Mouse (Mus musculus): Measurements from ENCODE around the gene Kiz. TPM values are rescaled to one million over a fixed set of nuclear protein-coding genes. Genes with fewer than 3 reads are reported as not detected.
A peak's percentile ranks its signal among the peaks of the same experiment; 100 is the strongest.

The Kiz gene
- polyA plus RNA-seq, 1 experiment from 2014 or later, result 11.7 TPM

GRCm38 (mm10) chr2:146884291-146884855, 28.7 kb downstream of the Kiz start:
- no peaks in the 10 kb centered on the region for H3K4me1 ChIP-seq (replicated peaks; ENCODE audit: control insufficient read depth, insufficient read depth)
- no peaks in the 10 kb centered on the region; the same call in 1 of the 2 replicates for H3K36me3 ChIP-seq (ENCODE audit: control insufficient read depth, insufficient read depth, low read length)
- 60% methylated on average over 8 of the region's 8 CpGs for whole genome bisulfite sequencing
- no peaks in the 10 kb centered on the region for H3K9me3 ChIP-seq (ENCODE audit: control insufficient read depth, low read length)
- H3K27ac ChIP-seq (replicated peaks), result no peak overlapping the region
- no peak overlapping the region for H3K9ac ChIP-seq (ENCODE audit: low read length)
- H3K27me3 ChIP-seq (ENCODE audit: control insufficient read depth, insufficient read depth, low read length), result no peaks in the 10 kb centered on the region
- no peak for DNase-seq (ENCODE audit: low spot score)
- H3K4me3 ChIP-seq (ENCODE audit: low read depth, low read length), result no peak overlapping the region
- ATAC-seq (ENCODE audit: low FRiP score, low TSS enrichment), result no peak
- TF ChIP-seq EP300 (optimal IDR thresholded peaks at IDR 0.05), result no peak
- no peak for TF ChIP-seq CTCF (IDR thresholded peaks at IDR 0.05; ENCODE audit: low read depth)
- no peak overlapping the region for H3K4me2 ChIP-seq (replicated peaks; ENCODE audit: low read depth)

GRCm38 (mm10) chr2:146888786-146889414, 33.2 kb downstream of the Kiz start:
- Histone ChIP-seq H3K4me2 (replicated peaks; ENCODE audit: low read depth) (no peak overlapping the region), H3K4me1 (replicated peaks; ENCODE audit: control insufficient read depth, insufficient read depth) (no peaks in the 10 kb centered on the region), H3K9ac (ENCODE audit: low read length) (no peak overlapping the region), H3K4me3 (ENCODE audit: low read depth, low read length) (no peak overlapping the region), H3K9me3 (ENCODE audit: control insufficient read depth, low read length) (no peaks in the 10 kb centered on the region), H3K27me3 (ENCODE audit: control insufficient read depth, insufficient read depth, low read length) (no peaks in the 10 kb centered on the region), H3K36me3 (ENCODE audit: control insufficient read depth, insufficient read depth, low read length) (peaks cover 3% of the 10 kb centered on the region; the same call in 1 of the 2 replicates), H3K27ac (replicated peaks) (no peak overlapping the region)
- TF ChIP-seq EP300 (optimal IDR thresholded peaks at IDR 0.05) (no peak), CTCF (IDR thresholded peaks at IDR 0.05; ENCODE audit: low read depth) (no peak)
- DNase-seq (ENCODE audit: low spot score) (no peak), ATAC-seq (ENCODE audit: low FRiP score, low TSS enrichment) (no peak)
- 88% methylated on average over 4 of the region's 4 CpGs for WGBS

- peak; percentile 59 for TF ChIP-seq CTCF (IDR thresholded peaks at IDR 0.05; ENCODE audit: low read depth)
- TF ChIP-seq EP300 (optimal IDR thresholded peaks at IDR 0.05), result no peak
- DNase-seq (ENCODE audit: low spot score) (peak; percentile 18), ATAC-seq (ENCODE audit: low FRiP score, low TSS enrichment) (no peak)
- no peak overlapping the region for H3K27ac ChIP-seq (replicated peaks)
- no peak overlapping the region for H3K9ac ChIP-seq (ENCODE audit: low read length)
- H3K36me3 ChIP-seq (ENCODE audit: control insufficient read depth, insufficient read depth, low read length), result no peaks in the 10 kb centered on the region
- no peak overlapping the region for H3K4me3 ChIP-seq (ENCODE audit: low read depth, low read length)
- H3K4me2 ChIP-seq (replicated peaks; ENCODE audit: low read depth), result no peak overlapping the region
- no peaks in the 10 kb centered on the region for H3K27me3 ChIP-seq (ENCODE audit: control insufficient read depth, insufficient read depth, low read length)
- no peaks in the 10 kb centered on the region for H3K9me3 ChIP-seq (ENCODE audit: control insufficient read depth, low read length)
- no peaks in the 10 kb centered on the region for H3K4me1 ChIP-seq (replicated peaks; ENCODE audit: control insufficient read depth, insufficient read depth)
Observed at GRCm38 (mm10) chr2:146898977-146899376, 43.3 kb downstream of the Kiz start.

- Histone ChIP-seq H3K9ac (ENCODE audit: low read length) (no peak overlapping the region), H3K36me3 (ENCODE audit: control insufficient read depth, insufficient read depth, low read length) (no peaks in the 10 kb centered on the region), H3K27me3 (ENCODE audit: control insufficient read depth, insufficient read depth, low read length) (no peaks in the 10 kb centered on the region), H3K4me2 (replicated peaks; ENCODE audit: low read depth) (no peak overlapping the region), H3K4me3 (ENCODE audit: low read depth, low read length) (no peak overlapping the region), H3K27ac (replicated peaks) (no peak overlapping the region), H3K4me1 (replicated peaks; ENCODE audit: control insufficient read depth, insufficient read depth) (no peaks in the 10 kb centered on the region), H3K9me3 (ENCODE audit: control insufficient read depth, low read length) (no peaks in the 10 kb centered on the region)
- ATAC-seq (ENCODE audit: low FRiP score, low TSS enrichment) (no peak), DNase-seq (ENCODE audit: low spot score) (no peak)
- TF ChIP-seq EP300 (optimal IDR thresholded peaks at IDR 0.05), result no peak
- TF ChIP-seq CTCF (IDR thresholded peaks at IDR 0.05; ENCODE audit: low read depth), result no peak
- 85% methylated on average over 3 of the region's 3 CpGs for WGBS
Observed at GRCm38 (mm10) chr2:146916085-146916484, 60.4 kb downstream of the Kiz start.

GRCm38 (mm10) chr2:146917770-146918169, 62.1 kb downstream of the Kiz start:
- ATAC-seq (ENCODE audit: low FRiP score, low TSS enrichment), result no peak
- WGBS, result 63% methylated on average over 3 of the region's 3 CpGs
- TF ChIP-seq CTCF (IDR thresholded peaks at IDR 0.05; ENCODE audit: low read depth) (no peak), EP300 (optimal IDR thresholded peaks at IDR 0.05) (no peak)
- Histone ChIP-seq H3K27ac (replicated peaks) (no peak overlapping the region), H3K4me2 (replicated peaks; ENCODE audit: low read depth) (no peak overlapping the region), H3K4me3 (ENCODE audit: low read depth, low read length) (no peak overlapping the region), H3K9ac (ENCODE audit: low read length) (no peak overlapping the region), H3K9me3 (ENCODE audit: control insufficient read depth, low read length) (no peaks in the 10 kb centered on the region), H3K4me1 (replicated peaks; ENCODE audit: control insufficient read depth, insufficient read depth) (no peaks in the 10 kb centered on the region), H3K27me3 (ENCODE audit: control insufficient read depth, insufficient read depth, low read length) (no peaks in the 10 kb centered on the region), H3K36me3 (ENCODE audit: control insufficient read depth, insufficient read depth, low read length) (no peaks in the 10 kb centered on the region)
- DNase-seq (ENCODE audit: low spot score), result no peak

GRCm38 (mm10) chr2:146920375-146921160, 64.9 kb downstream of the Kiz start:
- no peaks in the 10 kb centered on the region for H3K4me1 ChIP-seq (replicated peaks; ENCODE audit: control insufficient read depth, insufficient read depth)

More at GRCm38 (mm10) chr2:146920375-146921160, 64.9 kb downstream of the Kiz start:
- H3K36me3 ChIP-seq (ENCODE audit: control insufficient read depth, insufficient read depth, low read length), result no peaks in the 10 kb centered on the region
- no peak overlapping the region for H3K9ac ChIP-seq (ENCODE audit: low read length)
- DNase-seq (ENCODE audit: low spot score) (no peak), ATAC-seq (ENCODE audit: low FRiP score, low TSS enrichment) (no peak)
- H3K27me3 ChIP-seq (ENCODE audit: control insufficient read depth, insufficient read depth, low read length), result no peaks in the 10 kb centered on the region
- TF ChIP-seq CTCF (IDR thresholded peaks at IDR 0.05; ENCODE audit: low read depth) (no peak), EP300 (optimal IDR thresholded peaks at IDR 0.05) (no peak)
- no peak overlapping the region for H3K4me3 ChIP-seq (ENCODE audit: low read depth, low read length)
- no peaks in the 10 kb centered on the region for H3K9me3 ChIP-seq (ENCODE audit: control insufficient read depth, low read length)
- 41% methylated on average over 8 of the region's 8 CpGs for WGBS
- H3K4me2 ChIP-seq (replicated peaks; ENCODE audit: low read depth), result no peak overlapping the region
- no peak overlapping the region for H3K27ac ChIP-seq (replicated peaks)

All from stomach, postnatal 0 days (tissue).